Mouse (Mus musculus): ENCODE measurements around the gene Gm29609.

Gm29609 gene

DNA sequence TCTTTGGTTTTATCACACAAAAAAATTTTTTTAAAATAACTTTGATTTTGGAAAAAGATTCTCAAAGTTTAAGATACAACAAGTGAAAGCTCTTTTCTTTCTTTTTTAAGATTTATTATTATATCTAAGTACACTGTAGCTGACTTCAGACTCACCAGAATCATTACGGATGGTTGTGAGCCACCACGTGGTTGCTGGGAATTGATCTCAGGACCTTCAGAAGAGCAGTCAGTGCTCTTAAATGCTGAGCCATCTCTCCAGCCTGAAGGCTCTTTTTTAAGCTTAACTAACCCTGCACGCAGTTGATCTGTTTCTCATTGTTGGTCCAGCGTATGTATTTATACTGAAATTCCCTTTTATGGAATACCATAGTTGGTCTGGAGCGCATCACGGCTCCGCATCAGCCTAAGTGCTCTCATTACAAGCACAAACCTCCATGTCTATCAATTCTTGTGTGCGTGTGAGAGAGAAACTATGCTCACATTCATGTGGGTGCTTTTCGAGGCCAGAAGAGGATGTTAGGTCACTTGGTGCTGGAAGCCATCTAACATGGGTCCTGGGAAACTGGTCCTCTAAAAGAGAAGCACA, 1.6 kb upstream of the Gm29609 start:
- Histone ChIP-seq H3K36me3 (ENCODE audit: insufficient read depth, low read length) (peaks cover 17% of the 10 kb centered on the region), H3K27me3 (ENCODE audit: insufficient read depth, low read length) (no peaks in the 10 kb centered on the region), H3K4me1 (replicated peaks; ENCODE audit: low read depth, low read length) (peaks cover 51% of the 10 kb centered on the region), H3K4me3 (replicated peaks; ENCODE audit: low read length) (peak overlapping the region; percentile 100), H3K9me3 (ENCODE audit: low read length) (no peaks in the 10 kb centered on the region)
- TF ChIP-seq NANOG (IDR thresholded peaks at IDR 0.05; ENCODE audit: borderline replicate concordance, low read length) (no peak), POU5F1 (IDR thresholded peaks at IDR 0.05; ENCODE audit: borderline replicate concordance, low read length) (no peak), CTCF (conservative IDR thresholded peaks at IDR 0.05; ENCODE audit: low read length) (no peak)

DNA sequence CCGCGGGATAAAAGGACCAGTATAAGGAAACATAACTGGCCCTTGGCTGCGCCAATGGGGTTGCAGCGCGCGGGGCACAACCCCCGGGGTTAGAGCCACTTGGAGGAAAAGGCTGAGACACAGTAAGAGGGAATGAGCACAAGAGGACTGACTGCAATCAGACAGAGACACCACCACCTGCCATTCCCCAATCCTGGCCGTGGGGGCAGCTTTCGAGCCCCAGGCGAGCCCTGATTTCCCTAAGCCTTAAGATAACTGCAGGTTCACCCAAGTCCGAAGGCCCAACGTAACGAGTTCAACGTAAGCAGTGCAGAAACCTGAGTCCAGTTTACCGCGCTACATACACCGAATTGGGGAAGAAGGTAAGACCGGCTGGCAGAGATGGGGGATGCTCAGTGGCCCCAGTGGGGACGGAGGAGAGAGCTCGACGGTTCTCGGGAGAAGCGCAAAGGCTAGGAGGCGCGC, 378 bp downstream of the Gm29609 start:
- H3K4me3 ChIP-seq (replicated peaks; ENCODE audit: low read length) = peak overlapping the region; percentile 100
- H3K4me1 ChIP-seq (replicated peaks; ENCODE audit: low read depth, low read length) = peaks cover 61% of the 10 kb centered on the region
- TF ChIP-seq POU5F1 (IDR thresholded peaks at IDR 0.05; ENCODE audit: borderline replicate concordance, low read length) = no peak
- no peak for TF ChIP-seq CTCF (conservative IDR thresholded peaks at IDR 0.05; ENCODE audit: low read length)
- no peak for TF ChIP-seq NANOG (IDR thresholded peaks at IDR 0.05; ENCODE audit: borderline replicate concordance, low read length)
- peaks cover 34% of the 10 kb centered on the region for H3K36me3 ChIP-seq (ENCODE audit: insufficient read depth, low read length)
- no peaks in the 10 kb centered on the region for H3K9me3 ChIP-seq (ENCODE audit: low read length)
- no peaks in the 10 kb centered on the region for H3K27me3 ChIP-seq (ENCODE audit: insufficient read depth, low read length)

DNA sequence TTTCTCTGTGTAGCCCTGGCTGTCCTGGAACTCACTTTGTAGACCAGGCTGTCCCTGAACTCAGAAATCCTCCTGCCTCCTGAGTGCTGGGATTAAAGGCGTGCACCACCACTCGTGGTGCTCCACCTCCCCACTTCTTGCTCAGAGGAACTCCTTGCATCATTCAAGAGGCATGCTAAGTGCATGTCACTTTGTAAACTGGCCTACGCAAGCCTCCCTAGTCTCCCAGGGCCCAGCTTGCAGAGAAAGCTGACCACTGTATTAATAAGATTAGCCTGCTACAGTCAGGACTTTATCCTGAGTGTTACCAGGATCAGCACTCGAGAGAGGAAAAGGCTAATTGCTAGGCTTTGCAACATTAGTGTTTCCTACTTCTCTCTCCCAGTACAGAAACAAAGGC, 11.1 kb downstream of the Gm29609 start:
- H3K9me3 ChIP-seq (ENCODE audit: low read length) = no peaks in the 10 kb centered on the region
- TF ChIP-seq CTCF (conservative IDR thresholded peaks at IDR 0.05; ENCODE audit: low read length) (no peak), POU5F1 (IDR thresholded peaks at IDR 0.05; ENCODE audit: borderline replicate concordance, low read length) (no peak), NANOG (IDR thresholded peaks at IDR 0.05; ENCODE audit: borderline replicate concordance, low read length) (no peak)
- peaks cover 98% of the 10 kb centered on the region for H3K36me3 ChIP-seq (ENCODE audit: insufficient read depth, low read length)
- no peaks in the 10 kb centered on the region for H3K27me3 ChIP-seq (ENCODE audit: insufficient read depth, low read length)
- no peak overlapping the region for H3K4me3 ChIP-seq (replicated peaks; ENCODE audit: low read length)
- peaks cover 19% of the 10 kb centered on the region for H3K4me1 ChIP-seq (replicated peaks; ENCODE audit: low read depth, low read length)

DNA sequence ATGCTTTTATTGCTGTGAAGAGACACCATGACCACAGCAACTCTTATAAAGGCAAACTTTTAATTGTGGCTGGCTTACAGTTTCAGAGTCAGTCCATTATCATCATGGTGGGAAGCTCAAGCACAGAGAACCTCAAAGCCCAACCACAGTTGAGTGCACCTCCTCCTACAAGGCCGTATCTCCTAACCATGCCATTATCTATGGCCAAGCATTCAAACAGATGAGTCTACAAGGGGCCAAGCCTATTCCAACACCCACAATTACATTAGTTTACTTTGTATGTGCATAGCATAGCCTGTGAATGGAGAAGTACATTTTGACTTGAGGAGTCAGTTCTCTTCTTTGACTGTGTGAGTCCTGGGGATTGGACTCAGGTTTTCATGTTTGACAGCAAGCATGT, 14.8 kb downstream of the Gm29609 start:
- peaks cover 21% of the 10 kb centered on the region for H3K4me1 ChIP-seq (replicated peaks; ENCODE audit: low read depth, low read length)
- no peaks in the 10 kb centered on the region for H3K27me3 ChIP-seq (ENCODE audit: insufficient read depth, low read length)
- no peak overlapping the region for H3K4me3 ChIP-seq (replicated peaks; ENCODE audit: low read length)
- H3K9me3 ChIP-seq (ENCODE audit: low read length) = no peaks in the 10 kb centered on the region
- TF ChIP-seq POU5F1 (IDR thresholded peaks at IDR 0.05; ENCODE audit: borderline replicate concordance, low read length) = no peak
- no peak for TF ChIP-seq CTCF (conservative IDR thresholded peaks at IDR 0.05; ENCODE audit: low read length)
- no peak for TF ChIP-seq NANOG (IDR thresholded peaks at IDR 0.05; ENCODE audit: borderline replicate concordance, low read length)
- peaks cover 100% of the 10 kb centered on the region for H3K36me3 ChIP-seq (ENCODE audit: insufficient read depth, low read length)

DNA sequence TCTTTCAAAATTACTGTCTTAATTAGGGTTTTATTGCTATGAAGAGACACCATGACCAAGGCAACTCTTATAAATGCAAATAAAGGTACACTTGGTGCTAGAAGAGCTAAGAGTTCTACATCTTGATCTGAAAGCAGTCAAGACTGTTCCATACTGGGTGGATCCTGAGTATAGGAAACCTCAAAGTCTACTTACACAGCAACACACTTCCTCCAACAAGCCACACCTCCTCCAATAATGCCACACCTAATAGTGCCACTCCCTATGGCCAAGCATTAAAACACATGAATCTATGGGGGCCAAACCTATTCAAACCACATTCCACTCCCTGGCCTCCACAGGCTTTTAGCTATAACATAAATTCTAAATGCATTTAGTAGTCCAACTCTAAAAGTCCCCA, 17.2 kb downstream of the Gm29609 start:
- Histone ChIP-seq H3K4me3 (replicated peaks; ENCODE audit: low read length) (no peak overlapping the region), H3K9me3 (ENCODE audit: low read length) (no peaks in the 10 kb centered on the region), H3K4me1 (replicated peaks; ENCODE audit: low read depth, low read length) (peaks cover 14% of the 10 kb centered on the region; the same call in 1 of the 2 replicates), H3K36me3 (ENCODE audit: insufficient read depth, low read length) (peaks cover 100% of the 10 kb centered on the region), H3K27me3 (ENCODE audit: insufficient read depth, low read length) (no peaks in the 10 kb centered on the region)
- TF ChIP-seq NANOG (IDR thresholded peaks at IDR 0.05; ENCODE audit: borderline replicate concordance, low read length) = no peak
- no peak for TF ChIP-seq POU5F1 (IDR thresholded peaks at IDR 0.05; ENCODE audit: borderline replicate concordance, low read length)
- TF ChIP-seq CTCF (conservative IDR thresholded peaks at IDR 0.05; ENCODE audit: low read length) = no peak

DNA sequence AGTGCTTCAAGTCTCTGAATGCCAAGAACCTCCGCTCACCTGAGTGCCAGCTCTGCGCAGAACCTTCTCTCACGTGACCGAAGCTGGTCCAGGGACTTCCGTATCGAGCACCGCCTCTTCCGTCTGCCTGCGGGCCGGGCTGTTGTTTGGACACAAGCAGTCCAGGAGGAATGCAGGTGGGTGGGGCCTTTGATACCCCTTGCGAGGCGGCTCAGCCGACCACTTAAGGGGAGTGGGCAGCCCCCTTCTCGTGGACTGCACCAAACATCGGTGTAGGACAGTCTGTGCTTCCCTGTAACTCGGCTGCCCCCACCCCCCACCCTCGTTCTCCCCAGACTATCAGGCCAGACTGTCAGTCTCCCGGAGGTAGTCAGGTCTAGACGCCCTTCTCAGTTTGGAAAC, 25.6 kb downstream of the Gm29609 start, which contains the start of gene Mpv17:
TSS of gene Mpv17 (minus strand) at position 100 of the 402 bp plus-strand sequence.
- Histone ChIP-seq H3K4me1 (replicated peaks; ENCODE audit: low read depth, low read length) (peaks cover 46% of the 10 kb centered on the region), H3K4me3 (replicated peaks; ENCODE audit: low read length) (peak within 1 kb of the TSS; percentile 82), H3K9me3 (ENCODE audit: low read length) (no peaks in the 10 kb centered on the region), H3K36me3 (ENCODE audit: insufficient read depth, low read length) (peaks cover 69% of the 10 kb centered on the region), H3K27me3 (ENCODE audit: insufficient read depth, low read length) (no peaks in the 10 kb centered on the region)
- TF ChIP-seq POU5F1 (IDR thresholded peaks at IDR 0.05; ENCODE audit: borderline replicate concordance, low read length) (no peak), CTCF (conservative IDR thresholded peaks at IDR 0.05; ENCODE audit: low read length) (no peak), NANOG (IDR thresholded peaks at IDR 0.05; ENCODE audit: borderline replicate concordance, low read length) (no peak)

DNA sequence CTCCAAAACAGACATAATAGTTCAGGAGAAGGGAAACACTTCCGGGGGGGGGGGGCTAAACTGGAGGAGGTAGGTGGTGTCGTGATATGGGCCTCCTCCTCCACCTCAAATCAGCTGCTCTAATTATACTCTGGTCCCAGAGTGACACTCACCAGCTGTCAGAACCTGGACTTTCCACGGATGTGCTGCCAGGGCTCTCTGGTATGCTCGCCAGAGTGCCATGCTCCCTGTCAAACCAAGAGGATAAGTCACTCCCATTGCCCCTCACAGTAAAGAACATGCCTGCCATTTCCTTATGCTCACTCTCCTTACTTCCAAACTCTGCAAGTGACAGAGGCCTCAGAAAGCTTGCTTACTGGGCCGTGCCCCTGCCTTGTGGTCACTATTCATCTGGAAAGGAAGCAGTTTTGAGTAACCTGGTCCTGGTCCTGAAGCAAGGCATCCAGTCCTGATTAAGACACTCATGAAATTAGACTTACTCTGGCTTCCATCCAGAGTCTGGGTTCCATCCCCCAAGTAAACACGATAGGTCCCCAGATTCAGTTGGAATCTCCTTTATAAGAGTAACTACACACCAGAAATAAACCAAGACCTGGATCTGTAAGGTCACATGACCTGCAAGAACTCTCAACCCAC, 26.1 kb downstream of the Gm29609 start:
- Histone ChIP-seq H3K27me3 (ENCODE audit: insufficient read depth, low read length) (no peaks in the 10 kb centered on the region), H3K9me3 (ENCODE audit: low read length) (no peaks in the 10 kb centered on the region), H3K36me3 (ENCODE audit: insufficient read depth, low read length) (peaks cover 67% of the 10 kb centered on the region), H3K4me3 (replicated peaks; ENCODE audit: low read length) (peak overlapping the region; percentile 82), H3K4me1 (replicated peaks; ENCODE audit: low read depth, low read length) (peaks cover 46% of the 10 kb centered on the region)
- TF ChIP-seq CTCF (conservative IDR thresholded peaks at IDR 0.05; ENCODE audit: low read length) (no peak), NANOG (IDR thresholded peaks at IDR 0.05; ENCODE audit: borderline replicate concordance, low read length) (no peak), POU5F1 (IDR thresholded peaks at IDR 0.05; ENCODE audit: borderline replicate concordance, low read length) (no peak)

DNA sequence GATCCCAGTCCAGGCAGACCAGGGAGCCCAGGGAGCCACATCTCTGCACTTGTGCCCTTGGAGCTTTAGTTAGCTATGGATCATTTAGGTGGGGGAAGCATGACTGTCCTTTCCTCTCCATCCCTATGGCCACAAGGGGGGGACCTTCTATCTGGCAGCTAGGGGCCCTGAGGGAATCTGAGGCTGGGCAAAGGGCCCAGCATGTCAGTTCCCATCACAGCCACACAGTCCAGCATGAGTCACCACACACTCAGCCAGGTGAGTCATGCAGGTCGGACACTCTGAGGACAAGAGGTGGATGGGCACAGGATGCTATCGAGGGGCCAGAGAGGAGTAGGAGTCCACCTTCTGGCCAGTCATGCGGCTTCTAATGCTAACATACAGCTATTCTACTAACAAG, 28.0 kb downstream of the Gm29609 start:
- H3K9me3 ChIP-seq (ENCODE audit: low read length) = no peaks in the 10 kb centered on the region
- H3K4me3 ChIP-seq (replicated peaks; ENCODE audit: low read length) = no peak overlapping the region
- TF ChIP-seq POU5F1 (IDR thresholded peaks at IDR 0.05; ENCODE audit: borderline replicate concordance, low read length) = no peak
- no peak for TF ChIP-seq CTCF (conservative IDR thresholded peaks at IDR 0.05; ENCODE audit: low read length)
- TF ChIP-seq NANOG (IDR thresholded peaks at IDR 0.05; ENCODE audit: borderline replicate concordance, low read length) = no peak
- peaks cover 66% of the 10 kb centered on the region for H3K36me3 ChIP-seq (ENCODE audit: insufficient read depth, low read length)
- H3K27me3 ChIP-seq (ENCODE audit: insufficient read depth, low read length) = no peaks in the 10 kb centered on the region
- H3K4me1 ChIP-seq (replicated peaks; ENCODE audit: low read depth, low read length) = peaks cover 46% of the 10 kb centered on the region

Measured in E14TG2a.4 (cell line).